ENCODE assay signal across 8 mouse cellular contexts in the genomic region with DNA sequence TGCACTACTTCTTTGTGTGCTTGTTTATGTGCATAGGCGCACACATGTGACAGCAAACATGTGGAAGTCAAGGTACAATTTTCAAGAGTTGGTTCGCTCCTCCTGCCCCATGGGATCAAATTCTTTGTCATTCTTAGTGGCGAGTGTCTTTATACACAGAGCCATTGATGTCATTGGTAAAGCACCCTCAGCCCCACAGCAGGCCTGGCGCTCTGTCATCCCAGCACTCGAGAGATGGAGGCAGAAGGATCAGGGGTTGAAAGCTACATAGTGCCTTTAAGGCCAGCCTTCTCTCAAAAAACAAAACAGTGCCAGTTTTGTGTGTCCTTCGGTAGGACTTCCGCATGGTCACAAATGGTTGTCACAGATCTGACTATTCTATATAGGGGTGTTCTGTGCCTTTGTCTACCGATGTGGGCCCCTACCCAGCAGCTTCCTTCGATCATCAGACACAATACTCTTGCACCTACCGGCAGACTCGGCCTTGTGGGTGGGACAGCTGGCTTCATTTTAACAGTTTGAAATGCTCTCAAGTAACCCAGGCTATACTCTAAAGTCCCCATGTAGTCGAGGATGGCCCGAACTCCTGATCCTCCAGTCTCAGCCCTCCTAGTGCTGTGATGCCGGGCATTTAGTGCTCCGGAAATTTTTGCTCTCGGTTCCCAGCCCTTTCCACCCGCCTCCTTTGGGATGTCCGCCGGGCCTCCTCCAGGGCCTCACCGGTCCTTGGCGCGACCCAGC. TPM values are rescaled to one million over a fixed set of nuclear protein-coding genes. Genes with fewer than 3 reads are reported as not detected.
DNase-seq lines count a peak whose midpoint lies in the region; ATAC-seq and TF ChIP-seq lines count a peak whose summit lies in the region.

No protein-coding gene starts in this region.

- H3K27me3 ChIP-seq in testis, adult 2 months (ENCODE audit: control insufficient read depth, insufficient read depth, low read length) = no peaks in the 10 kb centered on the region
- H3K27me3 ChIP-seq in limb, embryonic 13.5 days = no peaks in the 10 kb centered on the region
- H3K27me3 ChIP-seq in stomach, embryonic 14.5 days (ENCODE audit: control insufficient read depth, insufficient read depth, low read length) = no peaks in the 10 kb centered on the region

- no peak for TF ChIP-seq CTCF in testis, adult 2 months (IDR thresholded peaks at IDR 0.05; ENCODE audit: control insufficient read depth, insufficient read depth, insufficient replicate concordance, low read depth, low read length)

- H3K4me1 ChIP-seq in testis, adult 2 months (ENCODE audit: control insufficient read depth, insufficient read depth, low read length) = peaks cover 14% of the 10 kb centered on the region
- peaks cover 35% of the 10 kb centered on the region for H3K4me1 ChIP-seq in limb, embryonic 13.5 days
- H3K4me1 ChIP-seq in stomach, embryonic 14.5 days (ENCODE audit: control insufficient read depth, insufficient read depth, low read length) = peaks cover 15% of the 10 kb centered on the region; the same call in 1 of the 2 replicates

- peak; percentile 61 for DNase-seq in cerebellum, adult 9-10 months
- no peak for DNase-seq in cerebellum, adult 18-20 months
- DNase-seq in testis, postnatal 10 days (ENCODE audit: low spot score) = no peak
- no peak for DNase-seq in gastrocnemius, adult 8-10 months (ENCODE audit: low spot score in 2 of 2)
- DNase-seq in right cerebral cortex, postnatal 36 days (ENCODE audit: low spot score in 2 of 2) = no peak

- no peaks in the 10 kb centered on the region for H3K9me3 ChIP-seq in limb, embryonic 13.5 days
- no peaks in the 10 kb centered on the region for H3K9me3 ChIP-seq in stomach, embryonic 14.5 days (ENCODE audit: control insufficient read depth, low read depth, low read length)

- H3K36me3 ChIP-seq in testis, adult 2 months (ENCODE audit: control insufficient read depth, insufficient read depth, low read length) = no peaks in the 10 kb centered on the region; the same call in 1 of the 2 replicates
- H3K36me3 ChIP-seq in limb, embryonic 13.5 days = peaks cover 41% of the 10 kb centered on the region
- peaks cover 12% of the 10 kb centered on the region for H3K36me3 ChIP-seq in stomach, embryonic 14.5 days (ENCODE audit: control insufficient read depth, insufficient read depth, low read length)

- no peak for TF ChIP-seq POLR2A in testis, adult 2 months (IDR thresholded peaks at IDR 0.05; ENCODE audit: control insufficient read depth, low read depth, low read length)

- H3K27ac ChIP-seq in testis, adult 2 months (ENCODE audit: control insufficient read depth, insufficient read depth, low read depth, low read length) = peak overlapping the region; percentile 62
- peak overlapping the region; percentile 80 for H3K27ac ChIP-seq in limb, embryonic 13.5 days
- peak overlapping the region; percentile 73; the same call in 1 of the 2 replicates for H3K27ac ChIP-seq in stomach, embryonic 14.5 days (ENCODE audit: low read length)

- H3K4me3 ChIP-seq in testis, adult 2 months (ENCODE audit: control insufficient read depth, low read depth, low read length) = peak overlapping the region; percentile 83
- peak overlapping the region; percentile 67 for H3K4me3 ChIP-seq in limb, embryonic 13.5 days
- H3K4me3 ChIP-seq in stomach, embryonic 14.5 days (ENCODE audit: low read depth, low read length) = peak overlapping the region; percentile 81

- no peak for ATAC-seq in limb, embryonic 13.5 days (ENCODE audit: low FRiP score, low read depth)
- ATAC-seq in stomach, embryonic 14.5 days (ENCODE audit: insufficient number of reproducible peaks, insufficient read depth, low FRiP score, low read depth) = no peak

- H3K9ac ChIP-seq in limb, embryonic 13.5 days = peak overlapping the region; percentile 84
- peak overlapping the region; percentile 73 for H3K9ac ChIP-seq in stomach, embryonic 14.5 days (replicated peaks; ENCODE audit: low read depth, low read length)

- peak overlapping the region; percentile 80 for H3K4me2 ChIP-seq in limb, embryonic 13.5 days (replicated peaks)
- H3K4me2 ChIP-seq in stomach, embryonic 14.5 days (replicated peaks; ENCODE audit: low read depth, low read length) = peak overlapping the region; percentile 65

- 26% methylated on average over 22 of the region's 22 CpGs for WGBS in limb, embryonic 13.5 days
- 23% methylated on average over 22 of the region's 22 CpGs for WGBS in stomach, embryonic 14.5 days

RNA-seq across cellular contexts. Expression of gene Ndufa11, which starts 1.5 kb away (rescaled TPM):
- polyA plus RNA-seq in testis, adult 2 months (2012; rRNA removed) = 135 and 159 TPM in 2 replicates
- polyA plus RNA-seq in limb, embryonic 13.5 days (2015; fragmentation: Nextera tagmentation; extraction: Ambion mirVana) = 431 and 434 TPM in 2 replicates
- polyA plus RNA-seq in stomach, embryonic 14.5 days (2014; fragmentation: Nextera tagmentation; extraction: Ambion mirVana) = 444 and 502 TPM in 2 replicates
- total RNA-seq in gastrocnemius, adult 8-10 months (2022) = 100 to 1,000 TPM; 325 to 413 (median 358) TPM

RNA-seq across cellular contexts. Expression of gene Vmac, which starts 1.7 kb away (rescaled TPM):
- polyA plus RNA-seq in testis, adult 2 months (2012; rRNA removed) = 9.2 and 12.4 TPM in 2 replicates
- polyA plus RNA-seq in limb, embryonic 13.5 days (2015; fragmentation: Nextera tagmentation; extraction: Ambion mirVana) = 20.2 and 21.3 TPM in 2 replicates
- 31.3 and 31.7 TPM in 2 replicates for polyA plus RNA-seq in stomach, embryonic 14.5 days (2014; fragmentation: Nextera tagmentation; extraction: Ambion mirVana)
- total RNA-seq in gastrocnemius, adult 8-10 months (2022) = 1 to 10 TPM; 1.8 to 3.1 (median 2.4) TPM

RNA-seq across cellular contexts. Expression of gene Nrtn, which starts 41.2 kb away (rescaled TPM):
- polyA plus RNA-seq in testis, adult 2 months (2012; rRNA removed) = 7.8 and 9.2 TPM in 2 replicates
- 14.1 TPM in 2 replicates for polyA plus RNA-seq in limb, embryonic 13.5 days (2015; fragmentation: Nextera tagmentation; extraction: Ambion mirVana)
- polyA plus RNA-seq in stomach, embryonic 14.5 days (2014; fragmentation: Nextera tagmentation; extraction: Ambion mirVana) = 14.1 and 14.4 TPM in 2 replicates
- 1 to 10 TPM; 1.9 to 5.0 (median 3.5) TPM for total RNA-seq in gastrocnemius, adult 8-10 months (2022)

RNA-seq across cellular contexts. Expression of gene Ranbp3, which starts 43.0 kb away (rescaled TPM):
- 98.4 and 120 TPM in 2 replicates for polyA plus RNA-seq in testis, adult 2 months (2012; rRNA removed)
- polyA plus RNA-seq in limb, embryonic 13.5 days (2015; fragmentation: Nextera tagmentation; extraction: Ambion mirVana) = 102 and 105 TPM in 2 replicates
- 86.5 and 94.9 TPM in 2 replicates for polyA plus RNA-seq in stomach, embryonic 14.5 days (2014; fragmentation: Nextera tagmentation; extraction: Ambion mirVana)
- 10 to 100 TPM; 36.5 to 40.7 (median 39.7) TPM for total RNA-seq in gastrocnemius, adult 8-10 months (2022)

RNA-seq across cellular contexts. Expression of gene Dus3l, which starts 48.5 kb away (rescaled TPM):
- polyA plus RNA-seq in testis, adult 2 months (2012; rRNA removed) = 29.7 and 31.3 TPM in 2 replicates
- polyA plus RNA-seq in limb, embryonic 13.5 days (2015; fragmentation: Nextera tagmentation; extraction: Ambion mirVana) = 47.7 and 50.5 TPM in 2 replicates
- polyA plus RNA-seq in stomach, embryonic 14.5 days (2014; fragmentation: Nextera tagmentation; extraction: Ambion mirVana) = 40.9 and 46.3 TPM in 2 replicates
- 10 to 100 TPM; 12.6 to 17.4 (median 15.4) TPM for total RNA-seq in gastrocnemius, adult 8-10 months (2022)
